Mouse (Mus musculus) layer of hippocampus, postnatal 10 days (tissue): ENCODE results near the gene Mrpl18. TPM values are rescaled to one million over a fixed set of nuclear protein-coding genes. Genes with fewer than 3 reads are reported as not detected.

Experiments used
- DNase-seq, 2 experiments: peaks; one replicate each; pipeline ENCODE4 v3.0.0; 2021; ENCODE audit warnings: low spot score in 2 of 2
- microRNA-seq, 2 experiments: library from miRNA; unstranded; fragments of <30 nt; microRNA quantifications; one replicate each; pipeline ENCODE4 v1.2.0; 2021
- total RNA-seq, 2 experiments: library from RNA; stranded (reverse); gene quantifications; 2 replicates each; pipeline ENCODE4 v1.2.3; 2021

Mrpl18 gene
- total RNA-seq, 2 experiments from 2014 or later, result 54.4 to 62.4 TPM

- no peak for DNase-seq
These were observed 50.7 kb downstream of the Mrpl18 start for GRCm38 (mm10) chr17:12865407-12865806.

- peak in 1 of 2 experiments; percentile 54 for DNase-seq
These were observed 52.0 kb downstream of the Mrpl18 start for GRCm38 (mm10) chr17:12864111-12864510.

Small RNA genes within 50 kb of the gene (microRNA-seq; reads per million reads assigned to microRNA genes)
- gene Gm24085, result 0 reads per million in 2 experiments

Other genes starting within 250 kb of the Mrpl18 start
- 1 to 10 TPM in 1 of 2 experiments, not detected in 1; 1.9 TPM for gene Slc22a1, start 240.5 kb downstream of the Mrpl18 start, total RNA-seq
- gene Igf2r, start 146.7 kb downstream of the Mrpl18 start, total RNA-seq, result 10 to 100 TPM; 25.5 to 27.7 TPM
- gene Mas1, start 48.2 kb downstream of the Mrpl18 start, total RNA-seq, result 10 to 100 TPM; 31.6 to 34.5 TPM
- not detected for gene Mrgprh, start 40.3 kb downstream of the Mrpl18 start, total RNA-seq
- 1 to 10 TPM; 1.3 to 2.8 TPM for gene Pnldc1, start 6.1 kb downstream of the Mrpl18 start, total RNA-seq
- gene Tcp1, start 644 bp downstream of the Mrpl18 start, total RNA-seq, result 100 to 1,000 TPM; 224 to 239 TPM
- gene Acat3, start 24.3 kb upstream of the Mrpl18 start, total RNA-seq, result 1 to 10 TPM; 2.3 to 4.4 TPM
- 100 to 1,000 TPM; 101 to 110 TPM for gene Acat2, start 44.4 kb upstream of the Mrpl18 start, total RNA-seq
- 10 to 100 TPM; 64.5 to 66.4 TPM for gene Wtap, start 77.8 kb upstream of the Mrpl18 start, total RNA-seq
- 100 to 1,000 TPM; 211 to 236 TPM for gene Sod2, start 90.5 kb upstream of the Mrpl18 start, total RNA-seq
- under 1 TPM; 0.41 to 0.65 TPM for gene Gpr31b, start 136.0 kb upstream of the Mrpl18 start, total RNA-seq
- gene Tcp10b, start 144.8 kb upstream of the Mrpl18 start, total RNA-seq, result under 1 TPM; 0.34 to 0.47 TPM
- not detected for gene Unc93a, start 215.5 kb upstream of the Mrpl18 start, total RNA-seq